ENCODE assay signal across 15 mouse cellular contexts in the genomic region with DNA sequence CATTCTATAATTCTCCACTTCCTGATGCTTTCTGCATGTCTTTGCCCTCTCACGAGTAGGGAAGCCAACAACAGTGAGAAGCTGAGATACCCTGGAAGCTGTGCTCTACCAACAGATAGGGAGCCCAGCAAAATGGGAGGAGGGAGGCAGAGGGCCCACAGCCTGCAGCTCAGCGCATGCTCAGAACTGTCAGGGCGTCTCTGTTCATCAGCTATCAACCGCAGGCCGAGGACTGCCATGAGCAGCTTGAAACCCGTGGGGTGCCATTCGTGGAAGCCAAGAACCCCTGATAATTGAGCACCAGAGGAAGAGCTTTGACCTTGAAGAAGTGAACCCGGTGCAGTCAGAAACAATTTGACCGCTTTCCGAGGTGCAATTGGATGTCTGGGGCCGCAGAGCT.
DNase-seq lines count a peak whose midpoint lies in the region; ATAC-seq and TF ChIP-seq lines count a peak whose summit lies in the region.
"Had no signal": no experiment of that assay in that cellular context is flagged by ENCODE, and none has a peak within 500 bp of the region (broad histone marks: within the 10 kb centered on the region; RNA-seq: fewer than 3 reads in every experiment).

No protein-coding gene starts in this region.

- peak; percentile 25; the same call in 1 of the 2 replicates for ATAC-seq in frontal cortex, adult (ENCODE audit: low TSS enrichment)
- no peak for ATAC-seq in megakaryocyte-erythroid progenitor cell, adult 5-6 weeks (replicated peaks; ENCODE audit: low FRiP score, low TSS enrichment, poor library complexity, severe bottlenecking)
- ATAC-seq: liver, postnatal 0 days had no signal

- peaks cover 14% of the 10 kb centered on the region for H3K4me1 ChIP-seq in cortical plate, adult 2 months (ENCODE audit: control insufficient read depth, insufficient read depth, low read length)
- H3K4me1 ChIP-seq: embryonic facial prominence, embryonic 12.5 days had no signal

- no peak overlapping the region for H3K4me3 ChIP-seq in cortical plate, adult 2 months (ENCODE audit: insufficient read depth, low read length)
- H3K4me3 ChIP-seq: embryonic facial prominence, embryonic 12.5 days; heart, embryonic 12.5 days had no signal

- TF ChIP-seq CTCF in cortical plate, adult 2 months (IDR thresholded peaks at IDR 0.05; ENCODE audit: extremely low read depth, insufficient read depth, low read length): no peak

- DNase-seq in frontal cortex, postnatal 10 days (ENCODE audit: low spot score in 2 of 2): no peak
- DNase-seq in retina, postnatal 1 day: peak; percentile 38
- no peak for DNase-seq in retina, embryonic 14.5 days (ENCODE audit: low spot score)
- peak; percentile 83 for DNase-seq in cerebellum, adult 8-10 months
- DNase-seq in thymus, postnatal 14 days: no peak
- DNase-seq: B cell, adult 2 months; kidney, adult 2 months; kidney, postnatal 14 days; liver; liver, postnatal 0 days had no signal

- TF ChIP-seq POLR2A in cortical plate, adult 2 months (IDR thresholded peaks at IDR 0.05; ENCODE audit: extremely low read depth, insufficient read depth, low read length): no peak

- H3K27ac ChIP-seq in cortical plate, adult 2 months (ENCODE audit: insufficient read depth, low read length): 0 out of 2 replicates have a peak overlapping the region, but pooled peaks have one; percentile 21
- H3K27ac ChIP-seq: embryonic facial prominence, embryonic 12.5 days had no signal

Comparison
In these comparisons a context has a peak if more than half of its experiments do, and no peak if none do; other contexts are left out.
1. DNase-seq: peak in retina, postnatal 1 day (single experiment) and cerebellum, adult 8-10 months (single experiment); none in frontal cortex, postnatal 10 days (0 of 2), retina, embryonic 14.5 days (single experiment) and thymus, postnatal 14 days (single experiment).